In genomic region chr9:35541488-35541887, GRCm38 (mm10) we compare ENCODE assay signal across 7 mouse cellular contexts. TPM values are rescaled to one million over a fixed set of nuclear protein-coding genes. Genes with fewer than 3 reads are reported as not detected.
A peak's percentile ranks its signal among the peaks of the same experiment; 100 is the strongest.
DNase-seq lines count a peak whose midpoint lies in the region; ATAC-seq and TF ChIP-seq lines count a peak whose summit lies in the region.

No protein-coding gene starts in this region.

- H3K4me1 ChIP-seq in intestine, postnatal 0 days (replicated peaks; ENCODE audit: control insufficient read depth, insufficient read depth, low read length): no peaks in the 10 kb centered on the region
- H3K4me1 ChIP-seq in midbrain, embryonic 11.5 days (ENCODE audit: control insufficient read depth, insufficient read depth, low read length): no peaks in the 10 kb centered on the region

- H3K4me3 ChIP-seq in gastrocnemius, adult 2 months: no peak overlapping the region
- H3K4me3 ChIP-seq in intestine, postnatal 0 days (ENCODE audit: low read depth, low read length): no peak overlapping the region
- H3K4me3 ChIP-seq in midbrain, embryonic 11.5 days (ENCODE audit: low read depth, low read length): no peak overlapping the region

- WGBS in intestine, postnatal 0 days: 8% methylated on average over 6 of the region's 6 CpGs
- WGBS in midbrain, embryonic 11.5 days: 6% methylated on average over 6 of the region's 6 CpGs

- DNase-seq in cerebellum, postnatal 25 days: peak; percentile 83 to 91
- DNase-seq in gastrocnemius, adult 2 months: peak; percentile 80
- peak; percentile 59 to 70 for DNase-seq in left cerebral cortex, postnatal 36 days (ENCODE audit: low spot score in 2 of 2)
- DNase-seq in midbrain, embryonic 11.5 days (ENCODE audit: low spot score, missing footprints): peak; percentile 98
- DNase-seq in skeletal muscle tissue, adult 2 months (ENCODE audit: low read depth, low spot score): peak; percentile 58

- no peaks in the 10 kb centered on the region for H3K9me3 ChIP-seq in intestine, postnatal 0 days (ENCODE audit: control insufficient read depth)
- no peaks in the 10 kb centered on the region for H3K9me3 ChIP-seq in midbrain, embryonic 11.5 days (ENCODE audit: control insufficient read depth, low read length)

- H3K4me2 ChIP-seq in intestine, postnatal 0 days (replicated peaks; ENCODE audit: low read depth): no peak overlapping the region
- no peak overlapping the region for H3K4me2 ChIP-seq in midbrain, embryonic 11.5 days

- peak; percentile 68 for ATAC-seq in activated CD4-positive, CD25-positive, alpha-beta regulatory T cell, adult 4 months
- ATAC-seq in intestine, postnatal 0 days: peak; percentile 72
- ATAC-seq in midbrain, embryonic 11.5 days (ENCODE audit: low FRiP score): peak; percentile 82

- intact Hi-C loops in gastrocnemius, adult 2 months (cut with DNase I): no loop called here
- intact Hi-C loops in left cerebral cortex, postnatal 36 days (cut with DNase I): no loop called here

- H3K27me3 ChIP-seq in intestine, postnatal 0 days (replicated peaks; ENCODE audit: control insufficient read depth, insufficient read depth, low read length): no peaks in the 10 kb centered on the region
- no peaks in the 10 kb centered on the region for H3K27me3 ChIP-seq in midbrain, embryonic 11.5 days (ENCODE audit: control insufficient read depth, insufficient read depth, low read length)

- H3K9ac ChIP-seq in intestine, postnatal 0 days (ENCODE audit: low read depth, low read length): no peak overlapping the region
- H3K9ac ChIP-seq in midbrain, embryonic 11.5 days (ENCODE audit: low read length): no peak overlapping the region

- no peaks in the 10 kb centered on the region for H3K36me3 ChIP-seq in intestine, postnatal 0 days (ENCODE audit: control insufficient read depth, insufficient read depth)
- H3K36me3 ChIP-seq in midbrain, embryonic 11.5 days (ENCODE audit: control insufficient read depth, insufficient read depth, low read length): no peaks in the 10 kb centered on the region

- peak; percentile 87 for TF ChIP-seq CTCF in gastrocnemius, adult 2 months (IDR thresholded peaks at IDR 0.05)
- peak; percentile 86 for TF ChIP-seq CTCF in intestine, postnatal 0 days (IDR thresholded peaks at IDR 0.05; ENCODE audit: low read depth)

- no peak overlapping the region for H3K27ac ChIP-seq in gastrocnemius, adult 2 months
- no peak overlapping the region for H3K27ac ChIP-seq in intestine, postnatal 0 days (ENCODE audit: low read depth, low read length)
- H3K27ac ChIP-seq in midbrain, embryonic 11.5 days (ENCODE audit: low read depth, low read length): no peak overlapping the region

RNA-seq across cellular contexts. Expression of gene Ddx25, which starts 16.8 kb away (rescaled TPM):
- polyA plus RNA-seq in activated CD4-positive, CD25-positive, alpha-beta regulatory T cell, adult 4 months (2017; shearing (Covaris generic)): under 1 TPM; 0.09 to 0.17 TPM
- not detected for total RNA-seq in gastrocnemius, adult 2 months (2021)
- 0.27 and 0.50 TPM in 2 replicates for polyA plus RNA-seq in intestine, postnatal 0 days (2015; fragmentation: Nextera tagmentation; extraction: Ambion mirVana)
- total RNA-seq in left cerebral cortex, postnatal 36 days (2021): 10 to 100 TPM; 14.2 to 16.4 TPM
- polyA plus RNA-seq in midbrain, embryonic 11.5 days (2014; fragmentation: Nextera tagmentation; extraction: Ambion mirVana): 9.5 and 9.8 TPM in 2 replicates

RNA-seq across cellular contexts. Expression of gene Pus3, which starts 16.9 kb away (rescaled TPM):
- polyA plus RNA-seq in activated CD4-positive, CD25-positive, alpha-beta regulatory T cell, adult 4 months (2017; shearing (Covaris generic)): 10 to 100 TPM; 21.0 to 27.0 TPM
- total RNA-seq in gastrocnemius, adult 2 months (2021): 1 to 10 TPM; 9.0 to 9.1 TPM
- polyA plus RNA-seq in intestine, postnatal 0 days (2015; fragmentation: Nextera tagmentation; extraction: Ambion mirVana): 6.5 and 6.6 TPM in 2 replicates
- 10 to 100 TPM in 1 of 2 experiments, 1 to 10 TPM in 1; 10.0 to 12.7 TPM for total RNA-seq in left cerebral cortex, postnatal 36 days (2021)
- 23.8 and 24.8 TPM in 2 replicates for polyA plus RNA-seq in midbrain, embryonic 11.5 days (2014; fragmentation: Nextera tagmentation; extraction: Ambion mirVana)

RNA-seq across cellular contexts. Expression of gene Gm1113, which starts 23.4 kb away (rescaled TPM):
- polyA plus RNA-seq in activated CD4-positive, CD25-positive, alpha-beta regulatory T cell, adult 4 months (2017; shearing (Covaris generic)): not detected
- total RNA-seq in gastrocnemius, adult 2 months (2021): not detected
- not detected in 2 replicates for polyA plus RNA-seq in intestine, postnatal 0 days (2015; fragmentation: Nextera tagmentation; extraction: Ambion mirVana)
- not detected for total RNA-seq in left cerebral cortex, postnatal 36 days (2021)
- polyA plus RNA-seq in midbrain, embryonic 11.5 days (2014; fragmentation: Nextera tagmentation; extraction: Ambion mirVana): not detected in 2 replicates

RNA-seq across cellular contexts. Expression of gene Pate2, which starts 28.6 kb away (rescaled TPM):
- polyA plus RNA-seq in activated CD4-positive, CD25-positive, alpha-beta regulatory T cell, adult 4 months (2017; shearing (Covaris generic)): under 1 TPM in 1 of 2 experiments, not detected in 1; 0.25 TPM
- total RNA-seq in gastrocnemius, adult 2 months (2021): not detected
- polyA plus RNA-seq in intestine, postnatal 0 days (2015; fragmentation: Nextera tagmentation; extraction: Ambion mirVana): 0.27 and 0.31 TPM in 2 replicates
- total RNA-seq in left cerebral cortex, postnatal 36 days (2021): 1 to 10 TPM in 1 of 2 experiments, under 1 TPM in 1; 0.95 to 1.1 TPM
- 0.96 and 1.8 TPM in 2 replicates for polyA plus RNA-seq in midbrain, embryonic 11.5 days (2014; fragmentation: Nextera tagmentation; extraction: Ambion mirVana)

RNA-seq across cellular contexts. Expression of gene Hyls1, which starts 28.7 kb away (rescaled TPM):
- polyA plus RNA-seq in activated CD4-positive, CD25-positive, alpha-beta regulatory T cell, adult 4 months (2017; shearing (Covaris generic)): 1 to 10 TPM; 8.7 to 8.8 TPM
- 1 to 10 TPM; 1.2 to 1.3 TPM for total RNA-seq in gastrocnemius, adult 2 months (2021)
- 4.2 and 4.9 TPM in 2 replicates for polyA plus RNA-seq in intestine, postnatal 0 days (2015; fragmentation: Nextera tagmentation; extraction: Ambion mirVana)
- 1 to 10 TPM; 7.3 to 8.0 TPM for total RNA-seq in left cerebral cortex, postnatal 36 days (2021)
- polyA plus RNA-seq in midbrain, embryonic 11.5 days (2014; fragmentation: Nextera tagmentation; extraction: Ambion mirVana): 32.6 and 34.7 TPM in 2 replicates
